Mouse (Mus musculus): ENCODE measurements around the gene Cmip. TPM values are rescaled to one million over a fixed set of nuclear protein-coding genes. Genes with fewer than 3 reads are reported as not detected.

The Cmip gene
- total RNA-seq, 2 experiments from 2014 or later: 278 to 289 TPM

Small RNA genes lying within 50 kb of the gene (microRNA-seq; reads per million reads assigned to microRNA genes)
- 0 reads per million in 2 experiments for gene Mir7077
- gene Mir7078: 0 reads per million in 2 experiments

Other genes with a start within 250 kb of the Cmip start
- gene Pkd1l2, start 174.6 kb upstream of the Cmip start, total RNA-seq (2021): under 1 TPM in 1 of 2 experiments, not detected in 1; 0.05 TPM
- gene Bco1, start 161.2 kb upstream of the Cmip start, total RNA-seq (2021): under 1 TPM in 1 of 2 experiments, not detected in 1; 0.20 TPM
- 10 to 100 TPM; 18.2 to 18.7 TPM for gene Gan, start 98.9 kb upstream of the Cmip start, total RNA-seq (2021)
- 1 to 10 TPM; 2.6 to 3.3 TPM for gene Plcg2, start 241.2 kb downstream of the Cmip start, total RNA-seq (2021)